Mouse (Mus musculus): ENCODE results near the gene Gm49387. TPM values are rescaled to one million over a fixed set of nuclear protein-coding genes. Genes with fewer than 3 reads are reported as not detected.

The Gm49387 gene
- polyA plus RNA-seq, 1 experiment from 2014 or later = 0.84 TPM

- Histone ChIP-seq H3K9me3 (replicated peaks; ENCODE audit: control insufficient read depth, low read length) (no peaks in the 10 kb centered on the region), H3K4me1 (ENCODE audit: control insufficient read depth, insufficient read depth, low read length) (no peaks in the 10 kb centered on the region), H3K36me3 (ENCODE audit: control insufficient read depth, insufficient read depth, low read length) (no peaks in the 10 kb centered on the region), H3K27ac (ENCODE audit: low read depth, low read length) (no peak overlapping the region), H3K4me3 (ENCODE audit: low read depth, low read length) (no peak overlapping the region), H3K27me3 (ENCODE audit: control insufficient read depth, insufficient read depth, low read length) (no peaks in the 10 kb centered on the region), H3K4me2 (no peak overlapping the region), H3K9ac (ENCODE audit: low read depth, low read length) (no peak overlapping the region)
- ATAC-seq (replicated peaks; ENCODE audit: insufficient number of reproducible peaks, low FRiP score, low TSS enrichment) = no peak
- 65% methylated on average over 2 of the region's 2 CpGs for WGBS (ENCODE audit: insufficient replicate concordance)
Observed at GRCm38 (mm10) chr14:31521318-31521717, 119.4 kb downstream of the Gm49387 start.

GRCm38 (mm10) chr14:31519165-31519564 lies 121.5 kb downstream of the Gm49387 start:
- Histone ChIP-seq H3K9ac (ENCODE audit: low read depth, low read length) (no peak overlapping the region), H3K9me3 (replicated peaks; ENCODE audit: control insufficient read depth, low read length) (no peaks in the 10 kb centered on the region), H3K4me1 (ENCODE audit: control insufficient read depth, insufficient read depth, low read length) (no peaks in the 10 kb centered on the region), H3K4me2 (peak overlapping the region; percentile 33; the same call in 1 of the 2 replicates), H3K27ac (ENCODE audit: low read depth, low read length) (no peak overlapping the region), H3K36me3 (ENCODE audit: control insufficient read depth, insufficient read depth, low read length) (no peaks in the 10 kb centered on the region), H3K27me3 (ENCODE audit: control insufficient read depth, insufficient read depth, low read length) (no peaks in the 10 kb centered on the region), H3K4me3 (ENCODE audit: low read depth, low read length) (no peak overlapping the region)
- no peak for ATAC-seq (replicated peaks; ENCODE audit: insufficient number of reproducible peaks, low FRiP score, low TSS enrichment)
- 37% methylated on average over 3 of the region's 3 CpGs for WGBS (ENCODE audit: insufficient replicate concordance)

- ATAC-seq (replicated peaks; ENCODE audit: insufficient number of reproducible peaks, low FRiP score, low TSS enrichment) = no peak
- Histone ChIP-seq H3K4me3 (ENCODE audit: low read depth, low read length) (no peak overlapping the region), H3K27me3 (ENCODE audit: control insufficient read depth, insufficient read depth, low read length) (no peaks in the 10 kb centered on the region), H3K9me3 (replicated peaks; ENCODE audit: control insufficient read depth, low read length) (no peaks in the 10 kb centered on the region), H3K4me1 (ENCODE audit: control insufficient read depth, insufficient read depth, low read length) (no peaks in the 10 kb centered on the region), H3K36me3 (ENCODE audit: control insufficient read depth, insufficient read depth, low read length) (no peaks in the 10 kb centered on the region), H3K9ac (ENCODE audit: low read depth, low read length) (no peak overlapping the region), H3K4me2 (no peak overlapping the region), H3K27ac (ENCODE audit: low read depth, low read length) (no peak overlapping the region)
- WGBS (ENCODE audit: insufficient replicate concordance) = 84% methylated on average over 2 of the region's 2 CpGs
Observed at GRCm38 (mm10) chr14:31515895-31516294, 124.8 kb downstream of the Gm49387 start.

- 90% methylated on average over 3 of the region's 3 CpGs for WGBS (ENCODE audit: insufficient replicate concordance)
- peaks cover 30% of the 10 kb centered on the region for H3K36me3 ChIP-seq (ENCODE audit: control insufficient read depth, insufficient read depth, low read length)
- H3K9me3 ChIP-seq (replicated peaks; ENCODE audit: control insufficient read depth, low read length) = no peaks in the 10 kb centered on the region
- H3K9ac ChIP-seq (ENCODE audit: low read depth, low read length) = no peak overlapping the region
- no peak overlapping the region for H3K4me3 ChIP-seq (ENCODE audit: low read depth, low read length)
- no peaks in the 10 kb centered on the region for H3K4me1 ChIP-seq (ENCODE audit: control insufficient read depth, insufficient read depth, low read length)
- no peak overlapping the region for H3K4me2 ChIP-seq
- H3K27ac ChIP-seq (ENCODE audit: low read depth, low read length) = no peak overlapping the region
- H3K27me3 ChIP-seq (ENCODE audit: control insufficient read depth, insufficient read depth, low read length) = no peaks in the 10 kb centered on the region
- ATAC-seq (replicated peaks; ENCODE audit: insufficient number of reproducible peaks, low FRiP score, low TSS enrichment) = no peak
Observed at GRCm38 (mm10) chr14:31510322-31510721, 130.4 kb downstream of the Gm49387 start.

- H3K9ac ChIP-seq (ENCODE audit: low read depth, low read length) = no peak overlapping the region
- H3K27ac ChIP-seq (ENCODE audit: low read depth, low read length) = no peak overlapping the region
- no peaks in the 10 kb centered on the region for H3K27me3 ChIP-seq (ENCODE audit: control insufficient read depth, insufficient read depth, low read length)
- H3K4me2 ChIP-seq = no peak overlapping the region
- no peak for ATAC-seq (replicated peaks; ENCODE audit: insufficient number of reproducible peaks, low FRiP score, low TSS enrichment)
- H3K4me1 ChIP-seq (ENCODE audit: control insufficient read depth, insufficient read depth, low read length) = no peaks in the 10 kb centered on the region
- whole genome bisulfite sequencing (ENCODE audit: insufficient replicate concordance) = 92% methylated on average over 2 of the region's 2 CpGs
- no peak overlapping the region for H3K4me3 ChIP-seq (ENCODE audit: low read depth, low read length)
- H3K36me3 ChIP-seq (ENCODE audit: control insufficient read depth, insufficient read depth, low read length) = peaks cover 34% of the 10 kb centered on the region
- no peaks in the 10 kb centered on the region for H3K9me3 ChIP-seq (replicated peaks; ENCODE audit: control insufficient read depth, low read length)
Observed at GRCm38 (mm10) chr14:31509911-31510310, 130.8 kb downstream of the Gm49387 start.

GRCm38 (mm10) chr14:31506456-31506855 lies 134.2 kb downstream of the Gm49387 start:
- H3K36me3 ChIP-seq (ENCODE audit: control insufficient read depth, insufficient read depth, low read length) = peaks cover 60% of the 10 kb centered on the region
- H3K9me3 ChIP-seq (replicated peaks; ENCODE audit: control insufficient read depth, low read length) = no peaks in the 10 kb centered on the region
- H3K27ac ChIP-seq (ENCODE audit: low read depth, low read length) = no peak overlapping the region
- no peak overlapping the region for H3K4me2 ChIP-seq
- no peak for ATAC-seq (replicated peaks; ENCODE audit: insufficient number of reproducible peaks, low FRiP score, low TSS enrichment)
- no peaks in the 10 kb centered on the region for H3K27me3 ChIP-seq (ENCODE audit: control insufficient read depth, insufficient read depth, low read length)
- H3K4me3 ChIP-seq (ENCODE audit: low read depth, low read length) = no peak overlapping the region
- no peaks in the 10 kb centered on the region for H3K4me1 ChIP-seq (ENCODE audit: control insufficient read depth, insufficient read depth, low read length)
- no peak overlapping the region for H3K9ac ChIP-seq (ENCODE audit: low read depth, low read length)
- 93% methylated on average over 6 of the region's 6 CpGs for WGBS (ENCODE audit: insufficient replicate concordance)

- no peak overlapping the region for H3K4me2 ChIP-seq
- H3K36me3 ChIP-seq (ENCODE audit: control insufficient read depth, insufficient read depth, low read length) = peaks cover 61% of the 10 kb centered on the region
- ATAC-seq (replicated peaks; ENCODE audit: insufficient number of reproducible peaks, low FRiP score, low TSS enrichment) = no peak
- H3K4me1 ChIP-seq (ENCODE audit: control insufficient read depth, insufficient read depth, low read length) = no peaks in the 10 kb centered on the region
- H3K27ac ChIP-seq (ENCODE audit: low read depth, low read length) = no peak overlapping the region
- H3K27me3 ChIP-seq (ENCODE audit: control insufficient read depth, insufficient read depth, low read length) = no peaks in the 10 kb centered on the region
- H3K4me3 ChIP-seq (ENCODE audit: low read depth, low read length) = no peak overlapping the region
- WGBS (ENCODE audit: insufficient replicate concordance) = 90% methylated on average over 13 of the region's 13 CpGs
- H3K9me3 ChIP-seq (replicated peaks; ENCODE audit: control insufficient read depth, low read length) = no peaks in the 10 kb centered on the region
- no peak overlapping the region for H3K9ac ChIP-seq (ENCODE audit: low read depth, low read length)
Observed at GRCm38 (mm10) chr14:31503406-31503805, 137.3 kb downstream of the Gm49387 start.

Other genes with a start within 250 kb of the Gm49387 start
- gene Sh3bp5, start 204.8 kb downstream of the Gm49387 start, polyA plus RNA-seq (2014; fragmentation: Nextera tagmentation; extraction: Ambion mirVana) = 10.9 and 16.8 TPM in 2 replicates
- gene Eaf1, start 146.5 kb downstream of the Gm49387 start, polyA plus RNA-seq (2014; fragmentation: Nextera tagmentation; extraction: Ambion mirVana) = 16.6 and 19.3 TPM in 2 replicates
- gene Mettl6, start 145.8 kb downstream of the Gm49387 start, polyA plus RNA-seq (2014; fragmentation: Nextera tagmentation; extraction: Ambion mirVana) = 52.2 and 58.3 TPM in 2 replicates
- gene Colq, start 49.5 kb downstream of the Gm49387 start, polyA plus RNA-seq (2014; fragmentation: Nextera tagmentation; extraction: Ambion mirVana) = 4.7 and 6.8 TPM in 2 replicates
- gene Btd, start 150 bp upstream of the Gm49387 start, polyA plus RNA-seq (2014; fragmentation: Nextera tagmentation; extraction: Ambion mirVana) = 22.3 and 25.0 TPM in 2 replicates
- gene Hacl1, start 408 bp upstream of the Gm49387 start, polyA plus RNA-seq (2014; fragmentation: Nextera tagmentation; extraction: Ambion mirVana) = 8.5 and 16.1 TPM in 2 replicates
- 7.3 and 7.9 TPM in 2 replicates for gene Ankrd28, start 189.8 kb upstream of the Gm49387 start, polyA plus RNA-seq (2014; fragmentation: Nextera tagmentation; extraction: Ambion mirVana)

Data from heart, embryonic 11.5 days (tissue).